Mouse (Mus musculus) cerebellum, adult 2 months (tissue): ENCODE data around the gene Fam114a2.

Experiments
- CTCF ChIP-seq: fragments of 200-500 bp; IDR thresholded peaks from 2 replicates; pipeline ENCODE4 v1.5.1; 2011; ENCODE audit warnings: low read depth, mild to moderate bottlenecking, control low read depth, low read length, moderate library complexity, borderline replicate concordance; ENCODE audit not compliant: insufficient read depth
- POLR2A ChIP-seq: fragments of 200-500 bp; IDR thresholded peaks from 2 replicates; pipeline ENCODE4 v1.6.1; 2011; ENCODE audit warnings: low read length, control low read depth, borderline replicate concordance; ENCODE audit not compliant: insufficient read depth

- TF ChIP-seq POLR2A (no peak), CTCF (peak; percentile 83)
Observed at GRCm38 (mm10) chr11:57467159-57468110, 51.0 kb downstream of the Fam114a2 start.
